Mouse (Mus musculus): ENCODE data around the gene Tnfrsf11a.

GRCm38 (mm10) chr1:105785146-105785545 lies 4.6 kb downstream of the Tnfrsf11a start:
- TF ChIP-seq EP300 (IDR thresholded peaks at IDR 0.05; ENCODE audit: low read depth) (no peak), CTCF (IDR thresholded peaks at IDR 0.05; ENCODE audit: low read depth) (no peak)
